Mouse (Mus musculus): Measurements from ENCODE around the gene Ttc41. TPM values are rescaled to one million over a fixed set of nuclear protein-coding genes. Genes with fewer than 3 reads are reported as not detected.

Ttc41 gene
- total RNA-seq, 2 experiments from 2014 or later: 1.2 to 1.5 TPM

- no peak for DNase-seq (ENCODE audit: extremely low spot score in 1 of 2, low spot score in 1 of 2)
Observed at GRCm38 (mm10) chr10:86782656-86783055, 77.0 kb downstream of the Ttc41 start.

- DNase-seq (ENCODE audit: extremely low spot score in 1 of 2, low spot score in 1 of 2): no peak
Observed at GRCm38 (mm10) chr10:86783561-86783960, 78.0 kb downstream of the Ttc41 start.

GRCm38 (mm10) chr10:86784126-86784675 lies 78.6 kb downstream of the Ttc41 start:
- DNase-seq (ENCODE audit: extremely low spot score in 1 of 2, low spot score in 1 of 2): no peak

GRCm38 (mm10) chr10:86785396-86785795 lies 79.8 kb downstream of the Ttc41 start:
- no peak for DNase-seq (ENCODE audit: extremely low spot score in 1 of 2, low spot score in 1 of 2)

GRCm38 (mm10) chr10:86786083-86786482 lies 80.5 kb downstream of the Ttc41 start:
- no peak for DNase-seq (ENCODE audit: extremely low spot score in 1 of 2, low spot score in 1 of 2)

- DNase-seq (ENCODE audit: extremely low spot score in 1 of 2, low spot score in 1 of 2): no peak
Observed at GRCm38 (mm10) chr10:86788193-86788592, 82.6 kb downstream of the Ttc41 start.

GRCm38 (mm10) chr10:86789146-86789672 lies 83.6 kb downstream of the Ttc41 start:
- DNase-seq (ENCODE audit: extremely low spot score in 1 of 2, low spot score in 1 of 2): no peak

GRCm38 (mm10) chr10:86791507-86792184 lies 86.0 kb downstream of the Ttc41 start:
- DNase-seq (ENCODE audit: extremely low spot score in 1 of 2, low spot score in 1 of 2): no peak

- no peak for DNase-seq (ENCODE audit: extremely low spot score in 1 of 2, low spot score in 1 of 2)
Observed at GRCm38 (mm10) chr10:86793509-86793951, 87.9 kb downstream of the Ttc41 start.

GRCm38 (mm10) chr10:86794196-86794595 lies 88.6 kb downstream of the Ttc41 start:
- no peak for DNase-seq (ENCODE audit: extremely low spot score in 1 of 2, low spot score in 1 of 2)

GRCm38 (mm10) chr10:86794794-86795535 lies 89.4 kb downstream of the Ttc41 start:
- no peak for DNase-seq (ENCODE audit: extremely low spot score in 1 of 2, low spot score in 1 of 2)

- no peak for DNase-seq (ENCODE audit: extremely low spot score in 1 of 2, low spot score in 1 of 2)
Observed at GRCm38 (mm10) chr10:86796073-86796741, 90.6 kb downstream of the Ttc41 start.

- DNase-seq (ENCODE audit: extremely low spot score in 1 of 2, low spot score in 1 of 2): no peak
Observed at GRCm38 (mm10) chr10:86807362-86807761, 101.8 kb downstream of the Ttc41 start.

GRCm38 (mm10) chr10:86808013-86808758 lies 102.6 kb downstream of the Ttc41 start:
- no peak for DNase-seq (ENCODE audit: extremely low spot score in 1 of 2, low spot score in 1 of 2)

- DNase-seq (ENCODE audit: extremely low spot score in 1 of 2, low spot score in 1 of 2): no peak
Observed at GRCm38 (mm10) chr10:86810000-86810399, 104.4 kb downstream of the Ttc41 start.

GRCm38 (mm10) chr10:86810612-86811011 lies 105.0 kb downstream of the Ttc41 start:
- no peak for DNase-seq (ENCODE audit: extremely low spot score in 1 of 2, low spot score in 1 of 2)

- no peak for DNase-seq (ENCODE audit: extremely low spot score in 1 of 2, low spot score in 1 of 2)
Observed at GRCm38 (mm10) chr10:86814292-86815131, 108.9 kb downstream of the Ttc41 start.

- DNase-seq (ENCODE audit: extremely low spot score in 1 of 2, low spot score in 1 of 2): no peak
Observed at GRCm38 (mm10) chr10:86815133-86815532, 109.5 kb downstream of the Ttc41 start.

GRCm38 (mm10) chr10:86819649-86820165 lies 114.1 kb downstream of the Ttc41 start:
- no peak for DNase-seq (ENCODE audit: extremely low spot score in 1 of 2, low spot score in 1 of 2)
